Mouse (Mus musculus) cerebellum, adult 9-10 months (tissue): ENCODE results near the gene Htr2c.
A peak's percentile ranks its signal among the peaks of the same experiment; 100 is the strongest.

Experiments used
- DNase-seq: peaks from one replicate; pipeline ENCODE4 v3.0.0; 2022

Htr2c gene

DNA sequence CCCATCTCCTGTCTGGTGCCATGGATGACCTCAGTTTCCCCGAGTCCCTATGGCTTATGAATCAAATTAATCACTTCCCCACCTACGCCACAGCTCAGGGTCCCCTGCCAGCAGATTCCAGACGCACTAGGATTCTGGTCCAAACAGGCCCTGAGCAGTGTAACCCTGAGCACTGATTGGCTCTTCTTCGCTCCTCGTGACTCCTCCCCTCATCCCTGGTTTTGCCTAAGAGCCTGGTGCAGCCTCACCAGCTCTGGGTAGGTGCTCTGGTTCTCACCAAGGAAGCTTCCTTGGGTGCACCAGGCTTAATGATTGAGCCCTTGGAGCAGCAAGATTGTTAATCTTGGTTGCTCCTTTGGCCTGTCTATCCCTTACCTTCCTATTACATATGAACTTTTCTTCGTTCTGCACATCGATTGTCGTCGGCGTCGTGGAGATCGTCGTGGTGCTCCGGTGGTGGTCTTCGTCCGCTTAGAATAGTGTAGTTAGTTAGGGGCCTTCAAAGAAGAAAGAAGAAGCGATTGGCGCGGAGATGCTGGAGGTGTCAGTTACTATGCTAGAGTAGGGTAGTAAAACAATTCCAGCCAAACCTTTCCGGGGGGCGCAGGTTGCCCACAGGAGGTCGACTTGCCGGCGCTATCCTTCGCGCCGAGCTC is at the start of gene Htr2c:
Gene Htr2c, plus strand, starts transcription at position 256 of the 656 bp plus-strand sequence.
- DNase-seq, result no peak

GRCm38 (mm10) chrX:146928251-146928650 is 34.1 kb upstream of the Htr2c start:
- no peak for DNase-seq

DNA sequence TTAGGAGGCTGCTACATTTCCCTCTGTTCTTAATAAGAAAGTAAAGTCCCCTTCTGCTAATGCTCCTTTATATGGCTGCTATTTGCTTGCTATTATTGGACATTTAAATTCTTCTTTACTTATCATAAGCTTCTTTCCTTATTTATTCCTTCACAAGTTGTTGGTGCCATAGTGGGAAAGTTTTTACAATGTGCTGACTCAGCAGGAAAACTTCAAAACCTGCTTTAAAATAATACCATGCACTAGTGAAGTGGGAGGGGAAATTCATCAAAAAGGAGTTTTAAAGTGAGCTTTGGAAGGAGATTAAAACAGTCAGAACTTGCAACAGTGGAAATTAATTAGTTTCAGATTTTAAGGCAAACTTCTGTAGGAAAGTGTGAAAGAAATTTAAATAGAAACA is 26.0 kb upstream of the Htr2c start:
- DNase-seq, result no peak

- DNase-seq, result no peak
Observed at GRCm38 (mm10) chrX:146946216-146946886, 16.0 kb upstream of the Htr2c start.

DNA sequence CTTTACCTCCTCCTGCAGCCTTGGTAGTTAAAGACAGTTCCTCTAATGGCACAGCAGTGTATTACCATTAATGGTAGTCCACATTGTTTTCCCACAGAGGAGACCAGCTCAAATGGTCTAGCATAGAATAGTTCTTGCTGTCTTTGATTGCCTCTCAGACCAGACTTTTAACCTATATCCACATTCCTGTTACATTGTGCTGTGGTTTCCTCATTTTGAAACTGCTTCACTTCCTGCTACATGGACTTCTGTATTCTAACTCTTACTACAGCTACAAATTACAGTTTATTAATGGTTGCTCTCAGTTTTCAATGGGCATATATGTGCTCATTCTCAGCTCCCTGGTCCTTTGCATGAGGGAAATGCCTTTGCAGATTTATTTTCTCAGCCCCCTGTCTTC is 15.3 kb upstream of the Htr2c start:
- DNase-seq, result no peak

- no peak for DNase-seq
Observed at GRCm38 (mm10) chrX:146958608-146959007, 3.7 kb upstream of the Htr2c start.

- DNase-seq, result no peak
Observed at GRCm38 (mm10) chrX:146959960-146960359, 2.4 kb upstream of the Htr2c start.

GRCm38 (mm10) chrX:146962914-146963547 is 718 bp downstream of the Htr2c start:
- DNase-seq, result no peak

DNA sequence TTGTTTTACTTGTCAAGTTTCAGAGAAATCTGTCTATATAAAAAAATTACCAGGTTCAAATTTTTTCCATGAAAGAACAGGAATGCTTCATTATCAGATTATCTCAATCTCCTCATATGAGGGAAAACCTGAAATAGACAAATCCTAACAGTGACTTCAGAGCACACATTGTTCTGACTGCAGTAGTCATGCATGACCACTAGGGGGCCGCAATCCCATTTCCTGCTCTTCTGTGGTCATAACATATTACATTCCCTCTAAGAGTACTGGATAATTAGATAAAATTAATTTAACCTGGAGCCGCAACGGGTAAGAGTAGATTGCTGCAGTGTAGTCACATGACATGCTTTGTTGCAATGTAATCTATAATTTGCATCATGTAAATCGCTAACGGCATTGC is 17.6 kb downstream of the Htr2c start:
- DNase-seq, result no peak

GRCm38 (mm10) chrX:147055730-147056129 is 93.4 kb downstream of the Htr2c start:
- DNase-seq, result peak; percentile 3

DNA sequence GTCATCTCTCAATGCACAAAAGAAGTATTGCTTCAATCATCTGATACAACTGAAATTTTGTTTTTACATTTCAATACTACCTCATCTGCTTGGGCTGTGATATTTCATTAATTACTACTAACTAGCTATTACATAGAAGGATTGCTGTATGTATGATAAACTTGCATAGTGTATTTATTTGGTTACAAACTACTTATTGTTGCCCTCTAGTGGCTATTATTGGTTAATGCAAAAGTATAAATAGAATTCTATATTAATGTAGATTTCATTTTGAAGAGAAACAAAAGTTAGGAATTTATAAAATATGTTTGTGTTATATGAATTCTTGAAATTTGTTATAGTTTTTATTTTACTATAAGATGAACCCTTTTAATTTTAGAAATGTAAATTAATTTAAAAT is 109.3 kb downstream of the Htr2c start:
- DNase-seq, result peak; percentile 2

DNA sequence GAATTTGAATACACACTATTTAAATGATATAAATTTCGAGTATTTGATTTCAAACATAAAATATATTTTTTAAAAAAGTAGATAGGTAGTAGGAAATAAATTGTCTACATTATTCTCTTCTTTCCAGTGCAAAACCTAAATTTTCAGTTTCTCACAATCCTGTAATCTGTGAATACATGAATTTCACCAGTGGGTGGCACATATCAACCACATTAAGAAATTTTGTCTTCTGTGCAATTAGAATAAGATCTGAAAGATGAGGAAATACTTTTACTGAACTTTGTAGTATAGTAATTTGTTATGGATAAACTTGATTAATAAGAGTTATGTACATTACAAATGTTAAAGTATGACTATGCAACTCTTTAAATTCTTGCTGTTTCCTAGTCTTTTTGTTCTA is 156.8 kb downstream of the Htr2c start:
- DNase-seq, result no peak

- DNase-seq, result no peak
Observed at GRCm38 (mm10) chrX:147215251-147215650, 252.9 kb downstream of the Htr2c start.

- no peak for DNase-seq
Observed at GRCm38 (mm10) chrX:147217382-147218013, 255.2 kb downstream of the Htr2c start.

- DNase-seq, result no peak
Observed at GRCm38 (mm10) chrX:147238806-147239542, 276.7 kb downstream of the Htr2c start.
